Mouse (Mus musculus) forebrain, embryonic 13.5 days (tissue): Measurements from ENCODE around the gene Pabpc4. TPM values are rescaled to one million over a fixed set of nuclear protein-coding genes. Genes with fewer than 3 reads are reported as not detected.
"Not testable (repeated sequence)": the region's sequence is repeated elsewhere in the genome, so short reads cannot be mapped to it uniquely, and the experiment has no call there.

Experiments
- ATAC-seq: fragments of 200-750 bp; cut with Nextera tagmentation; 2 replicates; pipeline ENCODE4 v1.8.0; 2017
- H3K27ac ChIP-seq: fragments of 300-500 bp; sonication (generic); 2 replicates; pipeline ENCODE4 v1.5.1; 2015; ENCODE audit warnings: inconsistent platforms, mild to moderate bottlenecking, moderate library complexity
- H3K27me3 ChIP-seq: fragments of 300-500 bp; sonication (generic); 2 replicates; pipeline ENCODE4 v1.6.1; 2015; ENCODE audit warnings: mild to moderate bottlenecking, inconsistent platforms
- H3K36me3 ChIP-seq: fragments of 300-500 bp; sonication (generic); 2 replicates; pipeline ENCODE4 v1.6.1; 2015; ENCODE audit warnings: mild to moderate bottlenecking, inconsistent platforms; ENCODE audit not compliant: poor library complexity, severe bottlenecking
- H3K4me1 ChIP-seq: fragments of 300-500 bp; sonication (generic); 2 replicates; pipeline ENCODE4 v1.6.1; 2015; ENCODE audit warnings: inconsistent platforms
- H3K4me2 ChIP-seq: fragments of 300-500 bp; sonication (generic); 2 replicates; pipeline ENCODE4 v1.6.1; 2015; ENCODE audit warnings: inconsistent platforms, mild to moderate bottlenecking, moderate library complexity
- H3K4me3 ChIP-seq: fragments of 300-500 bp; sonication (generic); 2 replicates; pipeline ENCODE4 v1.5.1; 2015; ENCODE audit warnings: mild to moderate bottlenecking, inconsistent platforms
- H3K9ac ChIP-seq: fragments of 300-500 bp; sonication (generic); 2 replicates; pipeline ENCODE4 v1.6.1; 2015; ENCODE audit warnings: mild to moderate bottlenecking, inconsistent platforms
- H3K9me3 ChIP-seq: fragments of 300-500 bp; sonication (generic); replicated peaks from 2 replicates; pipeline ENCODE4 v1.6.1; 2016; ENCODE audit warnings: inconsistent platforms
- WGBS: fragments of 180-500 bp; shearing (Covaris S2); methylation state at CpG from one replicate; pipeline ENCODE4 v1.1.7; 2015; 5-methylcytosine and 5-hydroxymethylcytosine counted together
- polyA plus RNA-seq: library from polyadenylated mRNA; unstranded; fragments of >200 nt; fragmentation: Nextera tagmentation; extraction: Ambion mirVana; gene quantifications from 2 replicates; pipeline ENCODE4 v1.2.1, GENCODE M21; 2015

Gene Pabpc4
- polyA plus RNA-seq, 1 experiment from 2014 or later, result 28.6 TPM

DNA sequence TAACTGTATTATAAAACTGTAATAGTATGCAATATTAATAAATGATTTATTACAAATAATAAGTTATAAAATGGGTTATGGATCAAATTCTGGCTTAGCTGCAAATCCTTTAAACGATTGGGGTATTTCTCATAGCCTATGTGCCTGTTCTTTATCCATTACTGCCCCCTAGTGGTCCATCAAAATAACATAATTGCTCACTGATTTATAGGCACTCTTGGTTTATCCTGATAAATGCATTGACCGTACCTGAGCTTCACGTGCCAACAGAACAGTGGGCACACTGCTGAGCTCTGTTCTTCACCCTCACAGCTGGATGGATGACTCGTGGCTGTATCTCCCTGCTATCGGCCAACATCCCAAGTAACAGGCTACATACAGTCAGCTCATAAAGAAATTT, 7.5 kb upstream of the Pabpc4 start:
- H3K4me2 ChIP-seq, result no peak overlapping the region
- no peak overlapping the region for H3K27ac ChIP-seq
- H3K9me3 ChIP-seq, result no peaks in the 10 kb centered on the region
- peaks cover 5% of the 10 kb centered on the region; the same call in 1 of the 2 replicates for H3K4me1 ChIP-seq
- H3K4me3 ChIP-seq, result no peak overlapping the region
- no peaks in the 10 kb centered on the region for H3K36me3 ChIP-seq
- no peak overlapping the region for H3K9ac ChIP-seq
- WGBS, result 18% methylated on average over 5 of the region's 5 CpGs
- ATAC-seq, result peak; percentile 62; the same call in 1 of the 2 replicates
- H3K27me3 ChIP-seq, result no peaks in the 10 kb centered on the region

DNA sequence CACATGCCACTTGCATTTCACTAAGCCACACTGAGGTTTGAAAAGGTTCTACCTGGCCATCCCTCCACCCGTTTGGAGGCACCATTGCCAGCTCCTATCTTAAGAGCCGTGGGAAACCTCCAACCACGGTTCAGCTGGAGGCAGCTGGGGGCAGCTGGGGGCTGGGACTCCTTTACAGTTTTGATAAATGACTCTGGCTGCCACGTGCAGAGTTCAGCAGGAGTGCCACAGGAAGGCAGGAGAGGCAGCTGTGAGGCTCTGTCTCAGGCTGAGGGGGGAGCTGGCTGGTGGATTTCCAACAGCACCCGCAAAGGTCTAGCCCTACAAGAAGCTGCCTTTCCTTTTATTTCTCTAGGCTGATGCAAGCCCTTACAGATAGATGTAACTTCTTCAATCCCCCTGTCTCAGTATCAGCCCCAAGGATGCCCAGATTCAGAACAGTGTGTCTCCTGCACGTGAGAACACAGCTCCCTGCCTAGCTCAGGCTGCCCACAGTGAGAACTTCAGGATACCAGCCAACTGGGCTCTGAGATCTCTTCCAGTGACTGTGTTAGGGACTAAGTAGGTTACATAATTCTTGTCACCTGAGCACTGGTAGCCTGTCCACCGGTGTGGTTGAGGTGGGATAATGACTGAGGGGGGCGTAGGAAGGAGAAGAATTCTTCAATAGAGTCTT, 1.9 kb upstream of the Pabpc4 start:
- Histone ChIP-seq H3K9me3 (no peaks in the 10 kb centered on the region), H3K9ac (no peak overlapping the region), H3K27me3 (no peaks in the 10 kb centered on the region), H3K4me2 (no peak overlapping the region), H3K27ac (no peak overlapping the region), H3K36me3 (no peaks in the 10 kb centered on the region), H3K4me3 (no peak overlapping the region), H3K4me1 (no peaks in the 10 kb centered on the region)
- no peak for ATAC-seq
- 56% methylated on average over 8 of the region's 8 CpGs for WGBS

DNA sequence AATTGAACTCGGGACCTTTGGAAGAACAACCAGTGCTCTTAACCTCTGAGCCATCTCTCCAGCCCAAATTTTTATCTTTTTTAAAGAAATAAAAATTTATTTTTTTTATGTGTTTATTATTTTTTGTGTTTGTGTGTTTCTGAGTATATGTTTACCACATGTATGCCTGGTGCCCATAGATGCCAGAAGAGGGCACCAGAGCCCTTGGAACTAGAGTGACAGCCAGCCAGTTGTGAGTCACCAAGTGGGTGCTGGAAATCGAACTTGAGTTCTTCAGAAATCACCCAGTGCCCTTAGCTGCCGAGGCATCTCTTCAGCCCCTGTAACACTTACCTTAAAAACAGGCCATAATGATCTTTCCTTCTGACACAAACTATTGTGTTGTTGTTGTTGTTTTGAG, 8.9 kb downstream of the Pabpc4 start:
- ATAC-seq, result no peak
- Histone ChIP-seq H3K9ac (no peak overlapping the region), H3K27ac (no peak overlapping the region), H3K9me3 (no peaks in the 10 kb centered on the region), H3K36me3 (no peaks in the 10 kb centered on the region), H3K4me2 (no peak overlapping the region), H3K4me3 (no peak overlapping the region), H3K27me3 (no peaks in the 10 kb centered on the region), H3K4me1 (no peaks in the 10 kb centered on the region)
- WGBS, result 88% methylated on average over 3 of the region's 3 CpGs

DNA sequence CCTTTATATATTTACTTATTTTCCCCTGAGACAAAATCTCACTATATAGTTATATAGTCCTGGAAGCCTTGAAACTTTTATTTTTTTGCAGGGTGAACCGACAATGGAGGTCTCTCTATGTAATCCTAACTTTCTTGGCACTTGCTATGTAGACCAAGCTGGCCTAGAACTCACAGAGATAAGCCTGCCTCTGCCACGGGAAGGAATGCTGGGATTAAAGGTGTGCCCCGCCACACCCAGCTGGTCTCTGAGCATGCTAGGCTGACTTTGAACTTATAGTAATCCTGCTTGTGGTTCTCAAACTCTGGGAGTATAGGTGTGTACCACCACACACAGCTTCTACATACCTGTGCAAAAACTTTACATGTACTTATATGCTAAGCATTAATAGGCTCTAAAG, 18.0 kb downstream of the Pabpc4 start:
- ATAC-seq, result no peak
- no peak overlapping the region for H3K27ac ChIP-seq
- H3K27me3 ChIP-seq, result no peaks in the 10 kb centered on the region
- no peak overlapping the region for H3K4me3 ChIP-seq
- H3K4me2 ChIP-seq, result no peak overlapping the region
- H3K36me3 ChIP-seq, result no peaks in the 10 kb centered on the region
- H3K9ac ChIP-seq, result no peak overlapping the region
- peaks cover 15% of the 10 kb centered on the region for H3K4me1 ChIP-seq
- no peaks in the 10 kb centered on the region for H3K9me3 ChIP-seq
- 81% methylated on average over 3 of the region's 3 CpGs for WGBS

DNA sequence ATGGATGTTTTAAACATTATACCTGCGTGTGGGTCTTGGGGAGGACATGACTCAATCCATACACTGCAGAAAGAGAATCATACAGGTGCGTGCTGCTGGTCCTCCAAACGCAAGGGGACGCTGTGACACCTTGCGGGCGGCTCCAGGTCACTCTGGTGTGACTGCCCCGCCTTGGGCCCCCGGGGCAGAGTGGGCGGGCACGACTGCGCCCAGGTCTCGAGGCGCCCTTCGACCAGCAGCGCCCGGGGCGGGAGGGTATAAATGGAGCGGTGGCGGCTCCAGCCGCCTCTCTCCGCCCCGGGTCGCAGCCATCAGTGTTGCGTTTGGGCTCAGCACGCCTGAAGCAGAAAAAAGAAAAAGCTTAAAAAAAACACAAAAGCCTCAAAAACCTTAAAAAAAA, 20.3 kb downstream of the Pabpc4 start:
- H3K27me3 ChIP-seq, result no peaks in the 10 kb centered on the region
- ATAC-seq, result peak; percentile 92
- peak overlapping the region; percentile 61 for H3K4me3 ChIP-seq
- H3K9me3 ChIP-seq, result no peaks in the 10 kb centered on the region
- peak overlapping the region; percentile 75 for H3K9ac ChIP-seq
- H3K4me1 ChIP-seq, result peaks cover 27% of the 10 kb centered on the region
- H3K27ac ChIP-seq, result no peak overlapping the region
- 2% methylated on average over 25 of the region's 25 CpGs for WGBS
- peaks cover 11% of the 10 kb centered on the region for H3K36me3 ChIP-seq
- peak overlapping the region; percentile 90 for H3K4me2 ChIP-seq

DNA sequence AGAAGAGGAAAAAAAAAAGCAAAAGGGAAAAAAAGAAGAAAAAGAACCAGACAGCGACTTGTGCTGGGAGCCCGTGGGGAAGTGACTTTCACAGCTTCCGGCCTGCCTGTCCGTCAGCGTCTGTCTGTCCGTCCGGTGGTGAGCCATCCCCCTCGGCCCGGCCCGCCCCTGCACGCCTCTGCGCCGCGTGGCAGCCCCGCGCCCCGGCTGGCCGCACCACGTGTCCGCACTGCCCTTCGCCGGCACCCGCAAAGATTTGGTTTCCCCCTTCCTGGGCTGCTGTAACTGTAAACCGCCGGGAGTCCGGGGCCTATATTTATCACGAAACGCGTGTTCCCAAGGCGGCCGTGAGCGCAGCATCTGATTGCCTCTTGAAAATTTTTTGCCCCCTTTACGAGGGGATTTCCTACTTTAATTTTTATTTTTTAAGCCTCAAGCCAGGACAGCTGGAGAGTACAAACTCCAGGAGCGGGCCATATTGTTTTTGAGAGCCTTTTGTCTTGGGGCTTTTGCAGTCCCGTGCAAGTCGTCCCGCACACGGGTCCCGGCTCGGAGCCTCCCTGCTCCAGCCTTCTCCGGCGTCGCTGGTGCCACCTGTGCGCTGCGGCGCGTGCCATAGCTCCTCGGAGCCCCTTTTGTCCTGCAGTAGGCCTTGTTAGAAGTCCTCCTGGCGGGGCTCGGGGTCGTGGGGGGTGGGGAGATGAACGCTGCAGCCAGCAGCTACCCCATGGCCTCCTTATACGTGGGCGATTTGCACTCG, 20.9 kb downstream of the Pabpc4 start:
- peak overlapping the region; percentile 61 for H3K4me3 ChIP-seq
- H3K9me3 ChIP-seq, H3K27me3 ChIP-seq, H3K27ac ChIP-seq: not testable (repeated sequence)
- WGBS, result under 1% methylated on average over 48 of the region's 55 CpGs
- peaks cover 27% of the 10 kb centered on the region for H3K4me1 ChIP-seq
- H3K36me3 ChIP-seq, result peaks cover 16% of the 10 kb centered on the region
- H3K4me2 ChIP-seq, result peak overlapping the region; percentile 90
- peak overlapping the region; percentile 75 for H3K9ac ChIP-seq
- peak; percentile 74 for ATAC-seq

DNA sequence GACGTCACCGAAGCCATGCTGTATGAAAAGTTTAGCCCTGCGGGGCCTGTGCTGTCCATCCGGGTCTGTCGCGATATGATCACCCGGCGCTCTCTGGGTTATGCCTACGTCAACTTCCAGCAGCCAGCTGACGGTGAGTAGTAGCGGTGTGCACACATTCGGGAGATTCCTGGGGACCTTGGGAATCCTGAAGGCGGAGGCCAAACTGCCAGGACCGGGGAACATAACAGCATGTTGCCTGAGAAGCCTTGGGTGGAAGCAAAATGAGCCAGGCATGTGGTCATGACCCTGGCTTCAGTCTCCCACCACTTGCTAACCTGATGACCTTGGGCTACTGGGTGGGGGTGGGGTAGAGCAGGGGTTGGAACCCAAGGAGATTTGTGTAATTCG, 21.5 kb downstream of the Pabpc4 start:
- H3K9me3 ChIP-seq, H3K27me3 ChIP-seq, H3K27ac ChIP-seq: not testable (repeated sequence)
- Histone ChIP-seq H3K9ac (peak overlapping the region; percentile 75), H3K4me2 (peak overlapping the region; percentile 90), H3K36me3 (peaks cover 21% of the 10 kb centered on the region), H3K4me3 (peak overlapping the region; percentile 61), H3K4me1 (peaks cover 27% of the 10 kb centered on the region)
- ATAC-seq, result peak; percentile 22
- 0% methylated on average over 13 of the region's 15 CpGs for WGBS

DNA sequence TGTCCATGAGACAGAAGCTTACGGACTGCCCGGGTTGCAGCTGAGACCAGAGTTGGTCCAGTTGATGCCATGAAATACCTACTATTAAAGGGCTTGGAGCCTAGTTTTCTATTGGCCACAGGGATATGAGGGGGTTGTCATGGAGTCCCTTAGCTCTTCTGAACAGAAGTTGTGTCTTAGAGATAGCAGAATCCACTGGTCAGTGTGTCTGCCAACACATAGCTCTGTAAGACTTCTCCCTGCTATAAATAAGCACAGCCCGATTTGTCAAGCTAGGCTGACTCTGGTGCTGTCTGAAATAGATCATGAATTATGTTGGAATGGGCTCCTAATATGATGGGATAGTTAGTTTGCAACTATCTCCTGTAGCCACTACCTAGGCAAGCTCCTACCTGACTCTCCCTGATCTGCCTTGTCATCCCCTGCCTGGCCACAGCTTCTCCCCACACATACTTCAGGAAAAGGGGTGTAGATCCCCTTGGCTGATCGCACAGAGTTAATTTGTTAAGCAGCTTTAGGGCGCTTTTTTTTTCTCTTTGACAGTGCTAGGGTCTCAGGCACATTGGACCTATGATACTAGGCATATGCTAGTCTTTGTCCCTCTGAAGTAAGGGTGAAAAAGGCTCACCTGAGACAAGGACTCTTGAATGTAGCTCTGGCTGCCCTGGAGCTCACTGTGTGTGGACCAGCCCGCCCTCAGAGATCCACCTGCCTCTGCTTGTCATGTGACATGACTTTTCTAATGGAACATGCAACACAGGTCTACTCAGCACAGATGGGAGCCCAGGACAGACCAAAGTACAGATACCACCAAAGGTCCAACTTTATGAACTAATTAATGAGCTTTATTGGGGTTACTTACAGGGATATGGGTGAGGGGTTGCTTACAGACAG, 22.8 kb downstream of the Pabpc4 start:
- no peaks in the 10 kb centered on the region for H3K9me3 ChIP-seq
- H3K36me3 ChIP-seq, result peaks cover 34% of the 10 kb centered on the region
- H3K4me2 ChIP-seq, result peak overlapping the region; percentile 90
- peak overlapping the region; percentile 75 for H3K9ac ChIP-seq
- no peak overlapping the region for H3K27ac ChIP-seq
- ATAC-seq, result no peak
- WGBS, result 81% methylated on average over 6 of the region's 6 CpGs
- H3K27me3 ChIP-seq, result no peaks in the 10 kb centered on the region
- H3K4me1 ChIP-seq, result peaks cover 27% of the 10 kb centered on the region
- H3K4me3 ChIP-seq, result peak overlapping the region; percentile 61

DNA sequence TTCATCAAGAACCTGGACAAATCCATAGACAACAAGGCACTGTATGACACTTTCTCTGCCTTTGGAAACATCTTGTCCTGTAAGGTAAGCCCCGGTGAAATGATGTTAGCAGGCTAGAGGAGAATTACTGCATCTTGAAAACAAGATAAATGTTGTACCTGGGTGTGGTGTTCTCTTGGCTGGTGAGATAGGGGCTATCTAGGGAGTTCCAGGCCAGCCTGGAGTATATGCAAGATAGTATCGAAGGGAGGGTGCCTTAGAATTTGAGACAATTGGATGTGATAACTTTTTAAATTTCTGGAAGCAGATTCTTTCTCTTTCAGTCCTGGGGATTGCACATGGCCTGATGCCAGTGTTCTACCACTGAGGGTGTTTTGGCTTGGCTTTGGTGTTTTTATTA, 24.6 kb downstream of the Pabpc4 start:
- Histone ChIP-seq H3K27ac (no peak overlapping the region), H3K27me3 (no peaks in the 10 kb centered on the region), H3K4me1 (peaks cover 27% of the 10 kb centered on the region), H3K9ac (no peak overlapping the region), H3K36me3 (peaks cover 51% of the 10 kb centered on the region), H3K9me3 (no peaks in the 10 kb centered on the region), H3K4me3 (no peak overlapping the region), H3K4me2 (no peak overlapping the region)
- no peak for ATAC-seq
- 96% methylated on average over 2 of the region's 2 CpGs for WGBS

DNA sequence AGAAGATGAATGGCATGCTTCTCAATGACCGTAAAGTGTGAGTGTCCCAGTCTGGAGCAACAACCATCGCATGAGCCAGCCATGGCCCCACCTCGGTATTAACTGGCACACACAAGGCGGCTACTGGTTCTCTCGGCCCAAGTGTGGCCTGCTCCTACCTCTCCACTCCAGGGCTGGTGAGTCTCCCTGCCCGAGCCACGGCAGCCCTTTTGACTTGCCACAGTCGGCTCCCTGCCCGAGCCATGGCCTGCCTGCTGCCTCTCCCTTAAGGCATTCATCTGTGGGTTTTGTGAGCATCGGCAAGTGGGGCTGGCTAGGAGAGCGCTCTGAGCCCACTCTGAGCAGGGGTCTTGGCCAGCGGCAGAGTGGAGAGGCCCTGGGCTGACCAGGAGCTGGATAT, 26.9 kb downstream of the Pabpc4 start:
- no peak overlapping the region for H3K27ac ChIP-seq
- peaks cover 73% of the 10 kb centered on the region for H3K36me3 ChIP-seq
- H3K4me1 ChIP-seq, result peaks cover 23% of the 10 kb centered on the region
- H3K9me3 ChIP-seq, result no peaks in the 10 kb centered on the region
- WGBS, result 94% methylated on average over 12 of the region's 12 CpGs
- no peak overlapping the region for H3K9ac ChIP-seq
- no peak overlapping the region for H3K4me3 ChIP-seq
- no peak overlapping the region for H3K4me2 ChIP-seq
- ATAC-seq, result no peak
- H3K27me3 ChIP-seq, result no peaks in the 10 kb centered on the region

DNA sequence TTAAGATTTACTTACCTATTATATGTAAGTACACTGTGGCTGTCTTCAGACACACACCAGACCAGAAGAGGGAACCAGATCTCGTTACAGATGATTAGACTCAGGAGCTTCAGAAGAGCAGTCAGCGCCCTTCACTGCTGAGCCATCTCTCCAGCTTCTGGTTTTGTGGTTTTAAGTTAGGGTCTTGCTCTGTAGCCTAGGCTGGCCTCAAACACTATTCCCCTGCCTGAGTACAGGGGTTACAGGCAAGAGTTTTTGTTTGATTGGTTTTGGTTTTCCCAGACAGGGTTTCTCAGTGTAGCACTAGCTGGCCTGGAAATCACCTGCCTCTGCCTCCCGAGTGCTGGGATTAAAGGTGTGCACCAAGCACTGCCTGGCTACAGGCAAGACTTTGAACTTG, 30.2 kb downstream of the Pabpc4 start:
- Histone ChIP-seq H3K9me3 (no peaks in the 10 kb centered on the region), H3K4me2 (no peak overlapping the region), H3K27ac (no peak overlapping the region), H3K9ac (no peak overlapping the region), H3K4me3 (no peak overlapping the region), H3K4me1 (no peaks in the 10 kb centered on the region), H3K27me3 (no peaks in the 10 kb centered on the region), H3K36me3 (peaks cover 97% of the 10 kb centered on the region)
- ATAC-seq, result no peak
- 85% methylated on average over 3 of the region's 3 CpGs for WGBS

DNA sequence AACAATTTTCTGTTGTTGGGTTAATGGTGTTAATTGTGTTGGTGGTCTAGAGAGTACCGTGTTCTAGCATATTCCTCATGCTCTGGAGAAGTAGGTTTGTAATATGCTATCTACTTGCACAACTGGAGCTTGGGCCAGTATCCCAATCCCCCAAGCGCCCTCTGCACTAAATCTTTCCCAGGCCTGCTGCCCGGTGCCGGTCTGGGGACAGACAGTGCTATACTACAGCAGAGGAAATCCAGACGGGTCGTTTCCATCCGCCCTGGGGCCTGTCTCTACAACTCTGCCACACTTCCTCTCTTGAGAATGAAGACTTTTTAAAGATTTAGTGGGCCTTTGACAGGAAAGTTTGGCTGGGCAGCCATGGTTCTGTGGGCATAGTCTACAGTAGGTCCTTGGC, 30.8 kb downstream of the Pabpc4 start:
- 88% methylated on average over 7 of the region's 7 CpGs for WGBS
- no peak overlapping the region for H3K4me3 ChIP-seq
- no peaks in the 10 kb centered on the region for H3K9me3 ChIP-seq
- no peaks in the 10 kb centered on the region for H3K27me3 ChIP-seq
- no peak overlapping the region for H3K4me2 ChIP-seq
- H3K4me1 ChIP-seq, result no peaks in the 10 kb centered on the region
- peaks cover 97% of the 10 kb centered on the region for H3K36me3 ChIP-seq
- no peak for ATAC-seq
- H3K9ac ChIP-seq, result no peak overlapping the region
- no peak overlapping the region for H3K27ac ChIP-seq
